Mouse (Mus musculus) hindbrain, postnatal 0 days (tissue): Measurements from ENCODE around the gene Cables2. TPM values are rescaled to one million over a fixed set of nuclear protein-coding genes. Genes with fewer than 3 reads are reported as not detected.
A peak's percentile ranks its signal among the peaks of the same experiment; 100 is the strongest.

ENCODE experiments used
- ATAC-seq: fragments of 200-750 bp; cut with Nextera tagmentation; 2 replicates; pipeline ENCODE4 v1.8.0; 2017; ENCODE audit warnings: mild to moderate bottlenecking, moderate TSS enrichment, moderate library complexity
- DNase-seq: peaks from one replicate; pipeline ENCODE4 v3.0.0-alpha.2; 2015; ENCODE audit warnings: low spot score
- H3K27ac ChIP-seq: fragments of 300-500 bp; sonication (generic); 2 replicates; pipeline ENCODE4 v1.5.1; 2014; ENCODE audit warnings: mild to moderate bottlenecking
- H3K27me3 ChIP-seq: fragments of 300-500 bp; sonication (generic); 2 replicates; pipeline ENCODE4 v1.6.1; 2014; ENCODE audit warnings: low read length, mixed read lengths; ENCODE audit not compliant: insufficient read depth
- H3K36me3 ChIP-seq: fragments of 300-500 bp; sonication (generic); 2 replicates; pipeline ENCODE4 v1.6.1; 2014; ENCODE audit warnings: low read length, mixed read lengths; ENCODE audit not compliant: insufficient read depth
- H3K4me1 ChIP-seq: fragments of 300-500 bp; sonication (generic); 2 replicates; pipeline ENCODE4 v1.6.1; 2014; ENCODE audit warnings: antibody characterized with exemption, low read length, mixed read lengths; ENCODE audit not compliant: insufficient read depth
- H3K4me2 ChIP-seq: fragments of 300-500 bp; sonication (generic); 2 replicates; pipeline ENCODE4 v1.6.1; 2014; ENCODE audit warnings: low read depth, mild to moderate bottlenecking, low read length, moderate library complexity, mixed read lengths
- H3K4me3 ChIP-seq: fragments of 300-500 bp; sonication (generic); 2 replicates; pipeline ENCODE4 v1.5.1; 2014; ENCODE audit warnings: low read length
- H3K9ac ChIP-seq: fragments of 300-500 bp; sonication (generic); replicated peaks from 2 replicates; pipeline ENCODE4 v1.6.1; 2014; ENCODE audit warnings: mild to moderate bottlenecking, low read length, moderate library complexity, mixed read lengths
- H3K9me3 ChIP-seq: fragments of 300-500 bp; sonication (generic); 2 replicates; pipeline ENCODE4 v1.6.1; 2016; ENCODE audit warnings: low read length, mixed read lengths
- CTCF ChIP-seq: IDR thresholded peaks from 2 replicates; pipeline ENCODE4 v1.5.1; 2016; ENCODE audit warnings: antibody characterized with exemption, control low read depth, low read depth
- WGBS: fragments of 180-500 bp; shearing (Covaris S2); extraction: QIAGEN DNeasy Blood & Tissue Kit; methylation state at CpG from one replicate; pipeline ENCODE4 v1.1.7; 2014; 5-methylcytosine and 5-hydroxymethylcytosine counted together
- polyA plus RNA-seq: library from polyadenylated mRNA; unstranded; fragments of >200 nt; fragmentation: Nextera tagmentation; extraction: Ambion mirVana; gene quantifications from 2 replicates; pipeline ENCODE4 v1.2.1, GENCODE M21; 2015
- total RNA-seq: library from RNA; depleted of rRNA; stranded (reverse); fragments of >200 nt; gene quantifications from 2 replicates; pipeline ENCODE4 v1.2.3, GENCODE M21; 2014

Cables2 gene
- total and polyA plus RNA-seq, 2 experiments from 2014 or later = 26.4 to 60.5 TPM

DNA sequence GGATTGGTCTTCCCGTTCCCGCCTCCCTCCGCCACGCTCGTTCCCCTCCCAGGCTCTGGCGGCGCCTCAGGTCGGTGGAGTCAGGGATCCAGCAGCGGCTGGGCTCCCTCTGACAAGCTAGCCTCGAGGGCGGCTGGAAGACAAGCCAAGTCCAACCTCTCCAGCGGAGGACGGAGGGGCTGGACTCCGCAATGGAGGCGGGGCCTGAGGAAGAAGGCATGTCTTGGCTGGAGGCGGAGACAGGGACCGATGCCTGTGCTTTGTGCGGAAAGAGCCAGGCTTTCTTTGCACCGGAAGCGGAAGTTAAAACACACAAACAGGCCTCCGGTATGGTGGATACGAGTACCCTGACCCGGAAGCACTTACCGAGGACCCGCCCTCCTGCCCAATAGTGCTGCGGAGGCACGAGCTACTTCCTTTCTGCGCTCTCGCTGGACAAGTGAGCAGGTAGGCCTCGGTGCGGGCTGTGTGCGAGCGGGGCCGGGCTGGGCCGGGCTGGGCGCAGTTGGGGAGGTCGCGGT is 16.2 kb downstream of the Cables2 start, which contains the start of gene Rps21:
Gene Rps21 (plus strand): TSS at position 377 of the 521 bp plus-strand sequence.
- no peak for TF ChIP-seq CTCF
- H3K4me3 ChIP-seq = peak within 1 kb of the TSS; percentile 81
- ATAC-seq = peak; percentile 96
- H3K4me1 ChIP-seq = peaks cover 7% of the 10 kb centered on the region
- peak within 1 kb of the TSS; percentile 88 for H3K9ac ChIP-seq
- H3K4me2 ChIP-seq = peak within 1 kb of the TSS; percentile 88
- peaks cover 30% of the 10 kb centered on the region; the same call in 1 of the 2 replicates for H3K36me3 ChIP-seq
- DNase-seq = peak; percentile 100
- under 1% methylated on average over 38 of the region's 38 CpGs for WGBS
- no peaks in the 10 kb centered on the region for H3K27me3 ChIP-seq
- peak within 1 kb of the TSS; percentile 92 for H3K27ac ChIP-seq
- no peaks in the 10 kb centered on the region for H3K9me3 ChIP-seq

DNA sequence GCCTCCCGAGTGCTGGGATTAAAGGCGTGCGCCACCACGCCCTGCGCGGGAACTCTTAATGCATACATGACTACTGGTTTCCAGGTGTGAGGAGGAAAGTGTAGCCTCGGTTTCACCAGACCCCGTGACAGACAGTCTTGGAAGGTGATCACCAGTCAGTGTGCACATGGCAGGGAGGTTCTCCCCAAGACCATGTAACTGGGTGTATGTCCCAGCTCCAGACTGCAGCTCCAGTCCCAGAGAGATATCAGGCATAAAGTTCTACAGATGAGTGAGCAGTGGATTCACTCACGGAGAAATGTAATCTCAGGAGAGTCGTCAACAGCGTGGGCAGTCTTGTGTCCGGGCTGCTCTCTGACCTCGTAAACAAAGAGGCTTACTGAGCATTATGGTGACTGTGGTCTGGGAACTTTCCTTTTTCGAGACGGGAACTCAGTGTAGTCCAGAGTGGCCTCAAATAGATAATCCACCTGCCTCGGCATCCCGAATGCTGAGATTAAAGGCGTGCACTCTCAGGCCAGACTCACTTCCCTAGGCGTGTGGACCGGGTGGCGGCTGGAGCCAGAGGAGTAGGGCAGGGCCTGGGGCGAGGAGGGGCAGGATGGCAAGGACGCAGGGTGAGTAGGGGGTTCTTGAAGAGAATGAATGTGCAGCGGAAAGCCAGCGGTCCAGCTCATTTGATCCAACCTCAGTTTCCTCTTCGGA is 16.8 kb downstream of the Cables2 start:
- Histone ChIP-seq H3K27ac (peak overlapping the region; percentile 92), H3K27me3 (no peaks in the 10 kb centered on the region), H3K9me3 (no peaks in the 10 kb centered on the region), H3K9ac (peak overlapping the region; percentile 88), H3K4me3 (peak overlapping the region; percentile 81), H3K4me2 (peak overlapping the region; percentile 88), H3K36me3 (peaks cover 27% of the 10 kb centered on the region; the same call in 1 of the 2 replicates), H3K4me1 (peaks cover 7% of the 10 kb centered on the region)
- TF ChIP-seq CTCF = no peak
- ATAC-seq = peak; percentile 58; the same call in 1 of the 2 replicates
- 25% methylated on average over 26 of the region's 26 CpGs for WGBS
- no peak for DNase-seq

DNA sequence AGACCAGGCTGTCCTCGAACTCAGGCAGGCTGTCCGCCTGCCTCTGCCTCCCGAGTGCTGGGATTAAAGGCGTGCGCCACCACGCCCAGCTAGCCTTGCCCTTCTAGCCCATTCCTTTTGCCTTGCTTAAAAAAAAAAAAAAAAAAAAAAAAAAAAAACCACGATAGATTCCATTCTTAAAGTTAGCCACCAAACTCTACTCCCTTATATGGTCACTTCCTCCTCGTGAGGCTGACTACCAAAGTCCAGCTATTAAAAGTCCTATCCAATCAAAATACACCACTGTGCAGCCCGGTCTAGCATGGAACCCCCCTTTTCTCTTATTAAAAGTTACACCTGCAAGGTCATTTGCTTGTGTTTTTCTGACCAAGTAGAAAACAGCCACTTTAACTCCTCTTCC is 17.6 kb downstream of the Cables2 start:
- Histone ChIP-seq H3K4me3 (no peak overlapping the region), H3K36me3 (peaks cover 19% of the 10 kb centered on the region; the same call in 1 of the 2 replicates), H3K27ac (no peak overlapping the region), H3K9me3 (no peaks in the 10 kb centered on the region), H3K4me2 (peak overlapping the region; percentile 88; the same call in 1 of the 2 replicates), H3K27me3 (no peaks in the 10 kb centered on the region), H3K4me1 (peaks cover 7% of the 10 kb centered on the region), H3K9ac (no peak overlapping the region)
- DNase-seq (no peak), ATAC-seq (no peak)
- WGBS = 91% methylated on average over 9 of the region's 9 CpGs
- TF ChIP-seq CTCF = no peak

DNA sequence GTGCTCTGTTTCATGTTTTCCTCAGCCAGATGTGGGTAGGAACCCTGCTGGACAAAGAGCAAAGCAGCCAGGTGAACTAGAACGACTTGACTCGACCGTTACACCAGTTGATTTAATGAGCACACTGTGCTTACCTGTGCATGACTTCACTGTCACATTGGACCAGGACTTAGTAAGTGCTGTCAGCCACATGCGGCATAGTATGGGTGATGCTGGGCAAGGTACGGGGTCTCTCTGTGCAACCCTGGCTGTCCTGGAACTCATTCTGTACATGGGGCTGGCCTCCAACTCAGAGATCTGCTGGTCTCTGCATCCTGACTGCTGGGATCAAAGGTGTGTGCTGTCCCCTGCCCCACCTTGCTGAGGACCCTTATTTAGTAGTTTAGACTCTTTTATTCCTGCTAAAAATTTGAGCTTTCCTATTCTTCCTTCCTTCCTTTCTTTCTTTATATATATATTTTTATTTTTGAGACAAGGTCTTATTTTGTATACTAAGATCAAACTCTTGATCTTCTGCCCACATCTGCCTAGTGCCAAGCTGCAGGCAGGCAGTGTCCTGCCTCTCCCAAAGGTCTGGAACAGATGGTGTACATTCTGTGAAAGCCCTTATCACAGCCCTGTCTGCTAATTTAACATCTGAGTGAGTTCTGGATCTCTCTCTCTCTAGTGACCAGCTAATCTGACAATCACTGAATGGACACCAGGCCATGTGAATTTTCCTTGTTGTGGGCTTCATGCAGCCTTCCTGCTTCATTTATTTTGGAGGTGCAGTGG is 18.7 kb downstream of the Cables2 start:
- WGBS = 85% methylated on average over 5 of the region's 5 CpGs
- TF ChIP-seq CTCF = no peak
- no peak overlapping the region for H3K9ac ChIP-seq
- peaks cover 7% of the 10 kb centered on the region for H3K4me1 ChIP-seq
- no peaks in the 10 kb centered on the region for H3K9me3 ChIP-seq
- H3K27ac ChIP-seq = no peak overlapping the region
- ATAC-seq = no peak
- DNase-seq = no peak
- no peak overlapping the region for H3K4me2 ChIP-seq
- H3K4me3 ChIP-seq = no peak overlapping the region
- no peaks in the 10 kb centered on the region for H3K27me3 ChIP-seq
- H3K36me3 ChIP-seq = peaks cover 8% of the 10 kb centered on the region; the same call in 1 of the 2 replicates

DNA sequence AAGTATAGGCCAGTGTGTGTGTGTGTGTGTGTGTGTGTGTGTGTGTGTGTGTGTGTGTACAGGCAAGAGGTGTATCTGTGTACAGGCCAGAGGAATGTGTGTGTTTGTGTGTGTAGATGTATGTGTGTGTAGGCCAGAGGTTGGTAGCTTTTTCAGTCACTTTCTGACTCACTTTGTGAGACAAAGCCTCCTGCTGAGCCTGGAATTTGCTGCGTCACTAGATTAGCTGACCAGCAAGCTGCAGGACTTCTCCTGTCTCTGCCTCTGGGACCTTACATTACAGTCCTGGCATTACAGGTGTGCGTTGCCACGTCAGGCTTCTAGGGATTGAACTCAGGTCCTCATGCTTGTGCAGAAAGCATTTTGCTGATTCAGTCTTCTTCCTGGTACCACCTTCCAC is 21.5 kb downstream of the Cables2 start:
- H3K4me1 ChIP-seq = peaks cover 4% of the 10 kb centered on the region; the same call in 1 of the 2 replicates
- no peak overlapping the region for H3K27ac ChIP-seq
- no peak overlapping the region for H3K9ac ChIP-seq
- no peaks in the 10 kb centered on the region for H3K27me3 ChIP-seq
- no peak overlapping the region for H3K4me2 ChIP-seq
- no peaks in the 10 kb centered on the region for H3K36me3 ChIP-seq
- no peak for TF ChIP-seq CTCF
- ATAC-seq (no peak), DNase-seq (no peak)
- 45% methylated on average over 3 of the region's 3 CpGs for WGBS
- no peak overlapping the region for H3K4me3 ChIP-seq
- no peaks in the 10 kb centered on the region for H3K9me3 ChIP-seq

DNA sequence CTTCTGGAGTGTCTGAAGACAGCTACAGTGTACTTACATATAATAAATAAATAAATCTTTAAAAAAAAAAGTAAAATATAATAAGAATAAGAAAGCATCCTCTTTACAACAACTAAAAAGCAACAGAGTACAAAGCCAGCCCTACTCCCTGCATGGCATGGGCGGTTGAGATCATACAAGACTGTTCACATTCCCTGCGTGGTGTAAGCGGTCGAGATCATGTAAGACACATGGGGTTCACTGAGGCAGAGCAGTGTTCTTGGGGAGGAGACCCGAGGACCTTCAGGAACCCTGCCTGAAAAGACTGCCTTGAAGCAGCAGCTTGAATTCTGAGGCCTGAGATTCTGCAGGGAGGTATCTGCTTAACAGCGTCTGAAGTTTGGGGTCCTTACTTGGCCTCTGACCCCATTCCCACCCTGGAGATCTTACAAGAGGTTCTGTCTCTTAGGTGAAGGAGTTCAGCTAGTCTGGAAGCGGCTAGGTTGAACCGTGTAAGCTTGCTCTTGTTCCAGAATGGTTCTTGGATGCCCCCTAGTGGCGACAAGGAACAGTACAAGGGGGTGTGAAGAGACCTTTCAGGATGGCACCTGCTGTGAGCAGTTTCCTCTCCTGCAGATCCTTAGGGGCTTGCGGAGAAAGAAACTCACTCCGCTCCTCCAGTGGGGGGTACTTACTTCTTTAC is 22.2 kb downstream of the Cables2 start:
- 28% methylated on average over 11 of the region's 11 CpGs for WGBS
- peak; percentile 93 for DNase-seq
- peak; percentile 84; the same call in 1 of the 2 replicates for ATAC-seq
- Histone ChIP-seq H3K4me2 (no peak overlapping the region), H3K4me3 (no peak overlapping the region), H3K9me3 (no peaks in the 10 kb centered on the region), H3K27me3 (no peaks in the 10 kb centered on the region), H3K9ac (no peak overlapping the region), H3K4me1 (peaks cover 3% of the 10 kb centered on the region; the same call in 1 of the 2 replicates), H3K36me3 (no peaks in the 10 kb centered on the region), H3K27ac (no peak overlapping the region)
- TF ChIP-seq CTCF = peak; percentile 99
